Comparison of ENCODE assay signal across 8 mouse cellular contexts in genomic region chrX:69360238-69361054, GRCm38 (mm10). TPM values are rescaled to one million over a fixed set of nuclear protein-coding genes. Genes with fewer than 3 reads are reported as not detected.
DNase-seq lines count a peak whose midpoint lies in the region; ATAC-seq lines count a peak whose summit lies in the region.

TSS of gene Aff2 (plus strand) at chrX:69360294.

- no peaks in the 10 kb centered on the region for H3K9me3 ChIP-seq in limb, embryonic 12.5 days
- no peaks in the 10 kb centered on the region for H3K9me3 ChIP-seq in midbrain, embryonic 16.5 days (replicated peaks; ENCODE audit: control insufficient read depth, low read length, poor library complexity, severe bottlenecking)

- H3K4me2 ChIP-seq in limb, embryonic 12.5 days, result peak within 1 kb of the TSS; percentile 62
- H3K4me2 ChIP-seq in midbrain, embryonic 16.5 days (ENCODE audit: low read length), result peak within 1 kb of the TSS; percentile 65

- no peaks in the 10 kb centered on the region for H3K36me3 ChIP-seq in limb, embryonic 12.5 days
- no peaks in the 10 kb centered on the region for H3K36me3 ChIP-seq in midbrain, embryonic 16.5 days (ENCODE audit: control insufficient read depth, insufficient read depth, low read length)

- intact Hi-C loops in gastrocnemius, postnatal 14 days (cut with DNase I; ENCODE audit: low total_unique reads), result no loop called here

- peak within 1 kb of the TSS; percentile 89 for H3K27ac ChIP-seq in limb, embryonic 12.5 days
- H3K27ac ChIP-seq in midbrain, embryonic 16.5 days (ENCODE audit: low read length), result peak within 1 kb of the TSS; percentile 84

- H3K4me3 ChIP-seq in limb, embryonic 12.5 days (replicated peaks), result peak within 1 kb of the TSS; percentile 65
- peak within 1 kb of the TSS; percentile 58 for H3K4me3 ChIP-seq in midbrain, embryonic 16.5 days (ENCODE audit: low read depth, low read length)

- no peaks in the 10 kb centered on the region for H3K4me1 ChIP-seq in limb, embryonic 12.5 days (replicated peaks)
- H3K4me1 ChIP-seq in midbrain, embryonic 16.5 days (ENCODE audit: control insufficient read depth, insufficient read depth, low read length), result 0 out of 2 replicates have a peak, but pooled peaks cover 2% of the 10 kb centered on the region

- peaks cover 18% of the 10 kb centered on the region for H3K27me3 ChIP-seq in limb, embryonic 12.5 days
- H3K27me3 ChIP-seq in midbrain, embryonic 16.5 days (ENCODE audit: control insufficient read depth, insufficient read depth, low read depth, low read length), result no peaks in the 10 kb centered on the region

- peak within 1 kb of the TSS; percentile 87 for H3K9ac ChIP-seq in limb, embryonic 12.5 days (replicated peaks)
- peak within 1 kb of the TSS; percentile 76 for H3K9ac ChIP-seq in midbrain, embryonic 16.5 days (ENCODE audit: low read depth, low read length)

- 8% methylated on average over 51 of the region's 79 CpGs for WGBS in limb, embryonic 12.5 days
- 15% methylated on average over 64 of the region's 79 CpGs for WGBS in midbrain, embryonic 16.5 days

- DNase-seq in adrenal gland, adult 2 months, result peak; percentile 52
- DNase-seq in adrenal gland, adult 8-10 months, result no peak
- DNase-seq in gastrocnemius, postnatal 14 days, result peak; percentile 35
- peak; percentile 4 to 5 for DNase-seq in kidney, adult 8-10 months
- peak; percentile 6 for DNase-seq in urinary bladder, postnatal 25 days (ENCODE audit: low spot score)

- ATAC-seq in common myeloid progenitor, adult 5-6 weeks (replicated peaks; ENCODE audit: low read depth, poor library complexity, severe bottlenecking), result peak; percentile 32; the same call in 1 of the 2 replicates
- ATAC-seq in limb, embryonic 12.5 days (ENCODE audit: insufficient number of reproducible peaks, insufficient read depth, low FRiP score, low TSS enrichment, low read depth), result peak; percentile 78
- ATAC-seq in midbrain, embryonic 16.5 days, result peak; percentile 94

RNA-seq across cellular contexts. Expression of gene Aff2, which starts in this region (rescaled TPM):
- total RNA-seq in adrenal gland, adult 2 months (2021), result 1 to 10 TPM; 1.4 to 3.0 TPM
- 2.5 and 2.9 TPM in 2 replicates for polyA plus RNA-seq in adrenal gland, adult 2 months (2012; rRNA removed)
- total RNA-seq in adrenal gland, adult 8-10 months (2022), result 1 to 10 TPM; 1.8 to 2.4 (median 2.1) TPM
- total RNA-seq in common myeloid progenitor, adult 5-6 weeks (2017), result not detected in 2 replicates
- total RNA-seq in gastrocnemius, postnatal 14 days (2021), result 1 to 10 TPM; 1.0 to 2.1 TPM
- 20.0 and 22.7 TPM in 2 replicates for polyA plus RNA-seq in limb, embryonic 12.5 days (2016; fragmentation: Nextera tagmentation; extraction: Ambion mirVana)
- polyA plus RNA-seq in midbrain, embryonic 16.5 days (2015; fragmentation: Nextera tagmentation; extraction: Ambion mirVana), result 11.8 and 14.3 TPM in 2 replicates

Comparison
In these comparisons a context has a peak if more than half of its experiments do, and no peak if none do; other contexts are left out.
1. Peak in ATAC-seq in common myeloid progenitor, adult 5-6 weeks; RNA of the gene not detected or under 1 TPM.
2. ATAC-seq: peak in every context shown above with its lines; median percentile 94 in midbrain, embryonic 16.5 days; 78 in limb, embryonic 12.5 days; 32 in common myeloid progenitor, adult 5-6 weeks.